Mouse (Mus musculus): ENCODE results near the gene Fam171a2. TPM values are rescaled to one million over a fixed set of nuclear protein-coding genes. Genes with fewer than 3 reads are reported as not detected.

Fam171a2 gene
- polyA plus RNA-seq, 1 experiment from 2014 or later: 13.1 TPM

GRCm38 (mm10) chr11:102444321-102444720, 3.2 kb downstream of the Fam171a2 start:
- ChIA-PET POLR2A (interaction anchor here (0.6 to 1.3 kb wide), 4 partner anchors 20 to 341 kb away, joined by 3 to 6 read pairs (median 4); no protein-coding TSS in a partner anchor), CTCF (no interaction called here)

DNA sequence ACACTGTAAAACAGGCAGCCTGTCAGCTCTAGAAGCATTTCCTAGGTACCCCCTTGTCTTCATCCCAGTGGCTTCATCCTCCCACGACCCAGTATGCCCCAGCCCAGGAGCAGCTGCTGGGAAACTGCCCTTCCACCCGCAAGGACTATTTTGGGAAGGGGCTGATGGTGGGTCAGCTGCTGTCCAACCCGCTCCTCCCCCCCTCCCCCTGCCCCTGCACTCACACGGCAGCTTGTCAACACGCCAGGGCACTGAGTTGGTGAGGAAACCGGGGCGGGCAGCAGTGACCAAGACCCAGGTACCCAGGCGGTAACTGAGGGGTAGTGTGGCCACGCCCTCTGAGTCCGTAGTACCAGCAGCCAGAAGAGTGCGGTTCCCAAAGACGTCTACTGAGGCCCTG, 3.7 kb downstream of the Fam171a2 start:
- ATAC-seq: no peak
- H3K27me3 ChIP-seq: no peaks in the 10 kb centered on the region
- CTCF ChIA-PET: no interaction called here
- TF ChIP-seq CTCF (IDR thresholded peaks at IDR 0.05): no peak
- POLR2A ChIA-PET: interaction anchor here (0.7 to 1.3 kb wide), 3 partner anchors 13 to 341 kb away, joined by 3 to 6 read pairs (median 3); partner anchors contain the start of gene Grn
- in situ Hi-C loops (cut with MboI; ENCODE audit: low pct_unique_long_range_greater_than_20kb): no loop called here
- no peak for DNase-seq (ENCODE audit: low read depth, low spot score)

More at GRCm38 (mm10) chr11:102444321-102444720, 3.2 kb downstream of the Fam171a2 start:
- ATAC-seq (no peak), DNase-seq (ENCODE audit: low read depth, low spot score) (no peak)
- in situ Hi-C loops (cut with MboI; ENCODE audit: low pct_unique_long_range_greater_than_20kb): no loop called here
- no peaks in the 10 kb centered on the region for H3K27me3 ChIP-seq
- TF ChIP-seq CTCF (IDR thresholded peaks at IDR 0.05): no peak

DNA sequence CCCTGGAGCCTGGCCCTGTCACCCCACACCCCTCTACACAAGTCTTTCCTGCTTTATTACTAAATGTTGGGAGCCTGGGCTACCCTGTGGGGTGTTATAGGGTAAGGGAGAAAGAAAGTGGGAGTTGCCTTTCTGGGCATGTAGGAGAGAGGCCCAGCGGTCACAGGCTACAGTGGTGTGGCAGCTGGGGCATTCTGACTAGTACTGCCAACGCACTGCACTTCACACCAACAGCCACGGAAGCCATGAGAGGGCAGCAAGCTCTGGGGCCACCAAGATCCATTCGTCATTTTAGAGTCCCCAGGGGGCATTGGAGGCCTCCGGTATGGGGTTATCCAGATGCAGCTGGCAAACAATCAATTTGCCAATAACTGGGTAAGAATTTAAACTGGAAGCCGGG, 5.4 kb downstream of the Fam171a2 start:
- ChIA-PET POLR2A (interaction anchor here (0.7 kb wide), 2 partner anchors 10 to 816 kb away, joined by 3 read pairs; no protein-coding TSS in a partner anchor), CTCF (interaction anchor here (1.5 kb wide), 1 partner anchor 11 kb away, joined by 5 read pairs; no protein-coding TSS in a partner anchor)
- ATAC-seq: no peak
- in situ Hi-C loops (cut with MboI; ENCODE audit: low pct_unique_long_range_greater_than_20kb): no loop called here
- no peak for DNase-seq (ENCODE audit: low read depth, low spot score)
- no peak for TF ChIP-seq CTCF (IDR thresholded peaks at IDR 0.05)
- H3K27me3 ChIP-seq: no peaks in the 10 kb centered on the region

DNA sequence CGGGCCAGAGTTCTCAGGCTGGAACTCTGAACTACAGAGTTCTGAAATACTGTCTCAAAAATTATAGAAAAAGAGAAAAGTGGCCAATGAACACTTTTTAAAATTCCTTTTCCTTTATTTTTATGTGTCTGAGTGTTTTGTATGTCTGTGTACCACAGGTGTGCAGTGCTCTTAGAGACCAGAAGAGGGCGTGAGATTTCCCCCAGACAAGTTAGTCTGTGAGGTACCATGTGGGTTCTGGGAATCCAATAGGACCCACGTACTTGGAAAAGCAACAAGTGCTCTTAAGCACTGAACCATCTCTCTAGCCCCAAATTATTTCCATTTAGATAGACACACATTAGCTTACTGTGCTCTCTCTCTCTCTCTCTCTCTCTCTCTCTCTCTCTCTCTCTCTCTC, 6.0 kb downstream of the Fam171a2 start:
- in situ Hi-C loops (cut with MboI; ENCODE audit: low pct_unique_long_range_greater_than_20kb): no loop called here
- no peak for TF ChIP-seq CTCF (IDR thresholded peaks at IDR 0.05)
- no peak for ATAC-seq

DNA sequence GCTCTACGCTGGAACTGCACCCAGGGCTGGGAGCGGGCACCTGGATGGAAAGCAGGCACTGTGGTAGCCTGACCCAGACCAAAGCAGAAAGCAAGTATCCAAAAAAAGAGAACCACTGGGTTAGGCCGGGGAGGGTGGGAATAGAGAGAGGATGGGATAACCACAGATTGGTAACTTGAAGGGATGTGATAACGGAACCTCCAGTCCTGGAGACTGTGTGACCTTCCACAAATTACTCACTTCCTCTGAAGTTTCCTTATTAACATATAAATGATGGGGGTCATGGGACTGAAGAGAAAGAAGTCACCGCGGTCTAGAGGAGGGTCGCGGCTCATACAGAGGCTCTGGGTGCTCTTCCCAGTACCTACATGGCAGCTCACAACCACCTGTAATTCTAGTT, 7.2 kb downstream of the Fam171a2 start:
- TF ChIP-seq CTCF (IDR thresholded peaks at IDR 0.05): no peak
- ChIA-PET POLR2A (no interaction called here), CTCF (no interaction called here)
- ATAC-seq (no peak), DNase-seq (ENCODE audit: low read depth, low spot score) (no peak)
- no peaks in the 10 kb centered on the region for H3K27me3 ChIP-seq
- in situ Hi-C loops (cut with MboI; ENCODE audit: low pct_unique_long_range_greater_than_20kb): no loop called here

More for the DNA sequence above, 6.0 kb downstream of the Fam171a2 start:
- POLR2A ChIA-PET: no interaction called here
- H3K27me3 ChIP-seq: no peaks in the 10 kb centered on the region
- DNase-seq (ENCODE audit: low read depth, low spot score): no peak
- CTCF ChIA-PET: interaction anchor here (1.5 kb wide), 1 partner anchor 11 kb away, joined by 5 read pairs; no protein-coding TSS in a partner anchor

DNA sequence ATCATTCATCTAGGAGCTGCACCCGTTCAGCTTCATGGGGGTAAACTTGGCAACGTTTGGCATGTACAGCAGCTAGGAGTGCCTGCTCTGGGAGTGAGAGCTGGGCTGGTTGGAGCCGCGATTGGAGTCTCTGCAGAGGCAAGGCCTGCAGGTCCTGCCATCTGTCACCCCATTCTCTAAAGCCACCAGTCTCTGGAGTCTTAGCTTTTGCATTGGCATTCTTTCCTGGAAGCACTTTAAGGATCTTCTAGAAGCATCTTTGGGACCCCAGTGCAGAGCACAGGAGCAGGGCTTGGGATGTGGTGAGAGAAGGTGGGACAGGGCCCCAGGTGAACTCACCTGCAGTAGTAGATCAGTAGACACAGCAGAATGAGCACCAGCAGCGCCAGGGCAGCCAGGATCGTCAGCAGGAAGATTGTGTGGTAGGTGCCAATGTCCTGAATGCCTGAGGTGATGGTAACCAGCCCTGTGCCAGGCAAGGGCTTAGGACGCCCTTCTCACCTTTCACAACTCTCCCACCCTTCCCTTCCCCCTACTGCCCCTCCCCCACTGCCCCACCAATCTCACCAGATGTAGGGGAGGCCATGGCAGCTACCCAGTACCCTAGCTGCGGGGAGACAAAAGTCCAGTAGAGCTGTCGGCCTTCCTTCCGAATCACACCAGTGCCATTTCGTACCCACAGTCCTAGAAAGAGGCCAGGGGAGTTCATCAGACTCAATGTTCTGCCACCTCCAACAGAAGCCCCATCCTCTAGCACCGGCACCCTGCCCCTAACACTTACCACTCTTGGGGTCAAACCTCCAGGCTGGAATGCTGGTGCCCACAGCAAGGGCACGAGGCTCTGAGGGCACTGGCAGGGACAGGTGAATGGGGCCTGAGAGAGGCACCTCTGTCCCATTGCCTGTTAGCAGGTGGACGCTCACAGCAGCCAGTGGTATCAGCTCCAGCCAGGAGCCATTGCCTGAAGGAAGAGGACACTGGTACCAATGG, 8.1 kb downstream of the Fam171a2 start:
- no peak for TF ChIP-seq CTCF (IDR thresholded peaks at IDR 0.05)
- in situ Hi-C loops (cut with MboI; ENCODE audit: low pct_unique_long_range_greater_than_20kb): no loop called here
- no peaks in the 10 kb centered on the region for H3K27me3 ChIP-seq
- ChIA-PET CTCF (no interaction called here), POLR2A (no interaction called here)
- DNase-seq (ENCODE audit: low read depth, low spot score): no peak
- no peak for ATAC-seq

DNA sequence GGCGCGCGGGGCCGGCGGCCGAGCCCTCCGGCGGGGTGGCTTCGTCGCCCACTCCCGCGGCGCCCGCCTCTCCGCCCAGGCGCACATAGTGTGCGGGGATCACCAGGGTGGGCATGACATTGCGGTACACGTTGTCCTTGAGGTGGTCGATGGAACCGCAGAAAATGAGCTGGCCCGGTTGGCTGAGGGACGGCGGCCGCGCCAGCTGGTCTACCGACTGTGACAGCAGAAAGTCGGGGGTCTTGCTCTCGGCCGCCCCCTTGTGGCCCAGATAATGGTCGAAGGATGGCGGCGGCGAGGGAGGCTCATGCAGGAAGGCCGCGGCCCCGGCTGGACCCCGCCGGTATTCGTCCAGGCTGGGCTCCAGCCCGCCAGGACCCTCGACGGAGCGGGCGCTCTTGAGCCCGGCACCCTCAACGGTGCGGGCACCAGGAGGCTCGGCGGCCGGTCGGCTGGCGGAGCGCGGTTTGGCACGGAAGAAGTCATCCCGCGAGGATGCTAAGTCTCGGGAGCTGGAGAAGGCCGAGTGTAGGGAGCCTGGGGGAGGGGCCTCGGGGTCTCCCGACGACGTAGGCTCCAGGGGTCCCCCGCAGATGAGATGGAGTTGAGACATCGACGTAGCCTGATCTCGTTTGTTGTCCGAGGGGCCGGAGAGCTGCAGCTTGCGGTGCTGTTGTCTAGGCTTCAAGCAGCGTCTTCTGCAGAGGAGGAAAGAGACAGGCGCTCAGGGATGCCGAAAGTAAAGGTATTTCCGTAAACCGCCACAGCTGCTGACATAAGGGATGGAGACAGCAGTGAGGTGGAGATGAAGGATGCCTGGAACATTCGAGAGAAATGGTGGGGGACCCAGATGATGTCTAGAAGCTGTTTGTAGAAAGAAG, 9.0 kb downstream of the Fam171a2 start:
- CTCF ChIA-PET: no interaction called here
- POLR2A ChIA-PET: no interaction called here
- in situ Hi-C loops (cut with MboI; ENCODE audit: low pct_unique_long_range_greater_than_20kb): no loop called here
- TF ChIP-seq CTCF (IDR thresholded peaks at IDR 0.05): no peak
- no peak for ATAC-seq
- H3K27me3 ChIP-seq: no peaks in the 10 kb centered on the region
- no peak for DNase-seq (ENCODE audit: low read depth, low spot score)

DNA sequence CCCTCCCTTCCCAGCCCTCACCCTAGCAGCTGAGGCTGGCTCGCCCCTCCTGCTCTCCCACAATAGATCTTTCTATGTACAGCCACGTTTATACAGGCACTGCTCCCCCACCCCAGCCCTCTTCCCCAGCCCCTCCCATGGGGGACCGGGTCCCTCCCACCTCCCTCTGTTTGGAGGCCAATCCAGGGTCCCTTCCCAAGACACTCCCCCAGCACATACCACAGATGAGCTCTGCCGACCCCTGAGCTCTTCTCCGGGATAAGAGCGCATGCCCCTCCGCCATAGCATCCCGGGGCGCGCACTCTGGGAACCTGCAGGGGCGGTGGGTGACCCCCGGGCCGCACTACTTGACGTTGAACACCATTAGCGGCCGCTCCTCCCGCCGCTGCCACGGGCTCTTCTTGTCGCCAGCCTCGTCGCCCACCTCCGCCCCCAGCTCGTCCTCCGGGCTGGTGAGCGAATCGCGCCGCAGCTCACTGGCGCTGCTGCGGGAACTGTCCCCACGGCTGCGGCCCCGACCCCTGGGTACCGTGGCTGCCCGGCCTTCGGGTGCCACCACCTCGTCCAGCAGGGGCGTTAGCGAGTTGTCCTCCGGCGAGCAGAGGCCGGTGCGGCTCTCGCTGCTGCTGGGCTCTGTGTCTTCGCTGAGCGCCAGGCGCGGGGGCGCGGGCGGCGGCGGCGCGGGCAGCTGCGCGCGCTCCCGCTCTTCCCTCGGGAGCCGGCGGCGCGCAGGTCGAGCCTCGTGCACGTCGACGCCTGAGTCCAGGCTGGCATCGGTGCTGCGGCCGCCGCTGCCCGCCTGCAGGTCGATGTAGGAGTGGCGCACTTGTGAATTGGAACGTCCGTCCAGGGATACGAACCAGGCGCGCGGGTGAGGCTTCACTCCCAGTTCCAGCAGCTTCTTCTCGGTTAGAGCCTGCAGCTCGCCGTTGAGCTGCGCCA, 10.1 kb downstream of the Fam171a2 start:
- CTCF ChIA-PET: interaction anchor here (1.4 kb wide), 1 partner anchor 128 kb away, joined by 3 read pairs; no protein-coding TSS in a partner anchor
- POLR2A ChIA-PET: interaction anchor here (1.2 kb wide), 1 partner anchor 8 kb away, joined by 6 read pairs; no protein-coding TSS in a partner anchor
- no peak for ATAC-seq
- in situ Hi-C loops (cut with MboI; ENCODE audit: low pct_unique_long_range_greater_than_20kb): no loop called here
- no peak for TF ChIP-seq CTCF (IDR thresholded peaks at IDR 0.05)
- no peak for DNase-seq (ENCODE audit: low read depth, low spot score)
- no peaks in the 10 kb centered on the region for H3K27me3 ChIP-seq

DNA sequence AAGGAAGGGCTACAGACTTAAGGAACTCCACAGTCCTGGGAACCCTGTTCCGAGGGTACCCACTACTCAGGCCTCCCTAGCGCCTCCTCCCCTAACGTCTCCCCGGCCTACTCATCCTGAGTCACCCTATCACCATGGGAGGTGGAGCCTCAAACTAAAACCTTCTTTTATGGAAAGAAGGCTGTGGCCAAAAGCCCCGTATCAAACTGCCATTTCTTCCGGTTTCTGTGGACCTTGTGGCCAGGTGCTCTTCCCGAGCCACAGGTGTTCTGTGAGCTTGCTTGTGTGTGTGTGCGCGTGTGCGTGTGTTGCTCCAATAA, 11.1 kb downstream of the Fam171a2 start:
- ChIA-PET POLR2A (interaction anchor here (1.2 kb wide), 1 partner anchor 9 kb away, joined by 6 read pairs; no protein-coding TSS in a partner anchor), CTCF (interaction anchor here (1.4 kb wide), 1 partner anchor 127 kb away, joined by 3 read pairs; no protein-coding TSS in a partner anchor)
- DNase-seq (ENCODE audit: low read depth, low spot score) (no peak), ATAC-seq (no peak)
- no peaks in the 10 kb centered on the region for H3K27me3 ChIP-seq
- in situ Hi-C loops (cut with MboI; ENCODE audit: low pct_unique_long_range_greater_than_20kb): no loop called here
- no peak for TF ChIP-seq CTCF (IDR thresholded peaks at IDR 0.05)
